Mouse (Mus musculus) thymus, adult 2 months (tissue): Measurements from ENCODE around the gene Atp8a2.

ENCODE experiments used
- CTCF ChIP-seq: fragments of 200-500 bp; IDR thresholded peaks from 2 replicates; pipeline ENCODE4 v1.5.1; 2012; ENCODE audit warnings: mild to moderate bottlenecking, control low read depth, low read length, moderate library complexity, borderline replicate concordance; ENCODE audit not compliant: control insufficient read depth, poor library complexity, insufficient read depth; ENCODE audit errors: extremely low read depth
- POLR2A ChIP-seq: fragments of 200-500 bp; IDR thresholded peaks from 2 replicates; pipeline ENCODE4 v1.6.1; 2012; ENCODE audit warnings: mild to moderate bottlenecking, low read length, control low read depth, moderate library complexity; ENCODE audit not compliant: control insufficient read depth, poor library complexity, insufficient read depth; ENCODE audit errors: extremely low read depth

DNA sequence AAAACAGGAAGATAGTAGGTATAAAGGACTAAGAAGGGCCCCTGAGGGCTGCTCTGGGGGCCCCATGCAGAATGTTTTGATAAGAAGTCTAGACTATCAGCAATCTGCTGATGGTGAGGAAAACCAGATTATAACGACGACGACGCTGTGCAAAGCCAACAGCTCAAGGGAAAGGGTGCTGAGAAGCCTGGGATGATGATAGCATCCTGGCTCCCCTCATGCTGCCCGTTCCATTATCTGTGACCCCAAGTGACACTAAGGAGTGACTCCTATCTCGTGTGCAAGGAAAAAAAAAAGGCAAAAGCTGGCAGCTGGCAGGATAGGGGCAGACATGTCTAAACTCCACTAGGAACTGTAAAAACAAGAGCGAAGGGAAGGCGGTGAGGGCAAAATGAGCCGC is 343.8 kb downstream of the Atp8a2 start:
- no peak for TF ChIP-seq CTCF
- TF ChIP-seq POLR2A = no peak
